Mouse (Mus musculus): ENCODE measurements around the gene Fads1. TPM values are rescaled to one million over a fixed set of nuclear protein-coding genes. Genes with fewer than 3 reads are reported as not detected.
"Not testable (repeated sequence)": the region's sequence is repeated elsewhere in the genome, so short reads cannot be mapped to it uniquely, and the experiment has no call there.

Gene Fads1
- polyA plus RNA-seq, 1 experiment from 2014 or later, result 114 TPM

GRCm38 (mm10) chr19:10157725-10158124 lies 25.0 kb upstream of the Fads1 start:
- no peaks in the 10 kb centered on the region for H3K4me1 ChIP-seq (ENCODE audit: control insufficient read depth, insufficient read depth, low read length)
- no peaks in the 10 kb centered on the region for H3K9me3 ChIP-seq (ENCODE audit: control insufficient read depth, low read depth, low read length)
- H3K36me3 ChIP-seq (ENCODE audit: control insufficient read depth, insufficient read depth, low read length), result no peaks in the 10 kb centered on the region
- H3K4me2 ChIP-seq (replicated peaks; ENCODE audit: low read depth, low read length), result no peak overlapping the region
- no peaks in the 10 kb centered on the region for H3K27me3 ChIP-seq (ENCODE audit: control insufficient read depth, insufficient read depth, low read length)
- no peak overlapping the region for H3K9ac ChIP-seq (replicated peaks; ENCODE audit: low read depth, low read length)
- WGBS, result 48% methylated on average over 2 of the region's 2 CpGs
- H3K4me3 ChIP-seq (ENCODE audit: low read depth, low read length), result no peak overlapping the region
- no peak for ATAC-seq (ENCODE audit: insufficient number of reproducible peaks, insufficient read depth, low FRiP score, low read depth)
- H3K27ac ChIP-seq (ENCODE audit: low read length), result no peak overlapping the region

- H3K9me3 ChIP-seq (ENCODE audit: control insufficient read depth, low read depth, low read length), result no peaks in the 10 kb centered on the region
- 87% methylated on average over 3 of the region's 3 CpGs for WGBS
- no peaks in the 10 kb centered on the region for H3K4me1 ChIP-seq (ENCODE audit: control insufficient read depth, insufficient read depth, low read length)
- no peak overlapping the region for H3K4me3 ChIP-seq (ENCODE audit: low read depth, low read length)
- H3K27ac ChIP-seq (ENCODE audit: low read length), result no peak overlapping the region
- H3K36me3 ChIP-seq (ENCODE audit: control insufficient read depth, insufficient read depth, low read length), result no peaks in the 10 kb centered on the region
- ATAC-seq (ENCODE audit: insufficient number of reproducible peaks, insufficient read depth, low FRiP score, low read depth), result no peak
- H3K27me3 ChIP-seq (ENCODE audit: control insufficient read depth, insufficient read depth, low read length), result no peaks in the 10 kb centered on the region
- no peak overlapping the region for H3K9ac ChIP-seq (replicated peaks; ENCODE audit: low read depth, low read length)
- H3K4me2 ChIP-seq (replicated peaks; ENCODE audit: low read depth, low read length), result no peak overlapping the region
These were observed 18.8 kb upstream of the Fads1 start for GRCm38 (mm10) chr19:10163896-10164295.

- H3K4me2 ChIP-seq (replicated peaks; ENCODE audit: low read depth, low read length); H3K9ac ChIP-seq (replicated peaks; ENCODE audit: low read depth, low read length); ATAC-seq (ENCODE audit: insufficient number of reproducible peaks, insufficient read depth, low FRiP score, low read depth); H3K27me3 ChIP-seq (ENCODE audit: control insufficient read depth, insufficient read depth, low read length); H3K36me3 ChIP-seq (ENCODE audit: control insufficient read depth, insufficient read depth, low read length); H3K27ac ChIP-seq (ENCODE audit: low read length); H3K9me3 ChIP-seq (ENCODE audit: control insufficient read depth, low read depth, low read length); H3K4me1 ChIP-seq (ENCODE audit: control insufficient read depth, insufficient read depth, low read length); H3K4me3 ChIP-seq (ENCODE audit: low read depth, low read length): not testable (repeated sequence)
- 81% methylated on average over 4 of the region's 4 CpGs for WGBS
These were observed 16.8 kb upstream of the Fads1 start for GRCm38 (mm10) chr19:10165928-10166327.

GRCm38 (mm10) chr19:10167112-10167511 lies 15.6 kb upstream of the Fads1 start:
- 78% methylated on average over 4 of the region's 4 CpGs for WGBS
- Histone ChIP-seq H3K9ac (replicated peaks; ENCODE audit: low read depth, low read length) (no peak overlapping the region), H3K9me3 (ENCODE audit: control insufficient read depth, low read depth, low read length) (no peaks in the 10 kb centered on the region), H3K4me2 (replicated peaks; ENCODE audit: low read depth, low read length) (no peak overlapping the region), H3K27ac (ENCODE audit: low read length) (no peak overlapping the region), H3K4me1 (ENCODE audit: control insufficient read depth, insufficient read depth, low read length) (no peaks in the 10 kb centered on the region), H3K36me3 (ENCODE audit: control insufficient read depth, insufficient read depth, low read length) (no peaks in the 10 kb centered on the region), H3K4me3 (ENCODE audit: low read depth, low read length) (no peak overlapping the region), H3K27me3 (ENCODE audit: control insufficient read depth, insufficient read depth, low read length) (no peaks in the 10 kb centered on the region)
- no peak for ATAC-seq (ENCODE audit: insufficient number of reproducible peaks, insufficient read depth, low FRiP score, low read depth)

- WGBS, result 80% methylated on average over 1 of the region's 1 CpGs
- H3K27ac ChIP-seq (ENCODE audit: low read length), result no peak overlapping the region
- H3K27me3 ChIP-seq (ENCODE audit: control insufficient read depth, insufficient read depth, low read length), result no peaks in the 10 kb centered on the region
- H3K4me3 ChIP-seq (ENCODE audit: low read depth, low read length), result no peak overlapping the region
- no peak overlapping the region for H3K4me2 ChIP-seq (replicated peaks; ENCODE audit: low read depth, low read length)
- ATAC-seq (ENCODE audit: insufficient number of reproducible peaks, insufficient read depth, low FRiP score, low read depth), result no peak
- H3K4me1 ChIP-seq (ENCODE audit: control insufficient read depth, insufficient read depth, low read length), result no peaks in the 10 kb centered on the region
- H3K9ac ChIP-seq (replicated peaks; ENCODE audit: low read depth, low read length), result no peak overlapping the region
- H3K36me3 ChIP-seq (ENCODE audit: control insufficient read depth, insufficient read depth, low read length), result no peaks in the 10 kb centered on the region
- no peaks in the 10 kb centered on the region for H3K9me3 ChIP-seq (ENCODE audit: control insufficient read depth, low read depth, low read length)
These were observed 14.7 kb upstream of the Fads1 start for GRCm38 (mm10) chr19:10167951-10168350.

GRCm38 (mm10) chr19:10168441-10168840 lies 14.2 kb upstream of the Fads1 start:
- Histone ChIP-seq H3K4me2 (replicated peaks; ENCODE audit: low read depth, low read length) (no peak overlapping the region), H3K4me1 (ENCODE audit: control insufficient read depth, insufficient read depth, low read length) (no peaks in the 10 kb centered on the region), H3K36me3 (ENCODE audit: control insufficient read depth, insufficient read depth, low read length) (no peaks in the 10 kb centered on the region), H3K27ac (ENCODE audit: low read length) (no peak overlapping the region), H3K9ac (replicated peaks; ENCODE audit: low read depth, low read length) (no peak overlapping the region), H3K9me3 (ENCODE audit: control insufficient read depth, low read depth, low read length) (no peaks in the 10 kb centered on the region), H3K27me3 (ENCODE audit: control insufficient read depth, insufficient read depth, low read length) (no peaks in the 10 kb centered on the region), H3K4me3 (ENCODE audit: low read depth, low read length) (no peak overlapping the region)
- no peak for ATAC-seq (ENCODE audit: insufficient number of reproducible peaks, insufficient read depth, low FRiP score, low read depth)
- WGBS, result 75% methylated on average over 3 of the region's 3 CpGs

GRCm38 (mm10) chr19:10169179-10169578 lies 13.5 kb upstream of the Fads1 start:
- no peak for ATAC-seq (ENCODE audit: insufficient number of reproducible peaks, insufficient read depth, low FRiP score, low read depth)

GRCm38 (mm10) chr19:10169692-10170330 lies 12.9 kb upstream of the Fads1 start:
- ATAC-seq (ENCODE audit: insufficient number of reproducible peaks, insufficient read depth, low FRiP score, low read depth); H3K9ac ChIP-seq (replicated peaks; ENCODE audit: low read depth, low read length); H3K4me3 ChIP-seq (ENCODE audit: low read depth, low read length); H3K9me3 ChIP-seq (ENCODE audit: control insufficient read depth, low read depth, low read length); H3K4me2 ChIP-seq (replicated peaks; ENCODE audit: low read depth, low read length); H3K27me3 ChIP-seq (ENCODE audit: control insufficient read depth, insufficient read depth, low read length); H3K4me1 ChIP-seq (ENCODE audit: control insufficient read depth, insufficient read depth, low read length); H3K27ac ChIP-seq (ENCODE audit: low read length); H3K36me3 ChIP-seq (ENCODE audit: control insufficient read depth, insufficient read depth, low read length): not testable (repeated sequence)
- WGBS, result 93% methylated on average over 3 of the region's 3 CpGs

More at GRCm38 (mm10) chr19:10169179-10169578, 13.5 kb upstream of the Fads1 start:
- Histone ChIP-seq H3K9ac (replicated peaks; ENCODE audit: low read depth, low read length) (no peak overlapping the region), H3K27me3 (ENCODE audit: control insufficient read depth, insufficient read depth, low read length) (no peaks in the 10 kb centered on the region), H3K27ac (ENCODE audit: low read length) (no peak overlapping the region), H3K4me3 (ENCODE audit: low read depth, low read length) (no peak overlapping the region), H3K4me2 (replicated peaks; ENCODE audit: low read depth, low read length) (no peak overlapping the region), H3K36me3 (ENCODE audit: control insufficient read depth, insufficient read depth, low read length) (no peaks in the 10 kb centered on the region), H3K4me1 (ENCODE audit: control insufficient read depth, insufficient read depth, low read length) (no peaks in the 10 kb centered on the region), H3K9me3 (ENCODE audit: control insufficient read depth, low read depth, low read length) (no peaks in the 10 kb centered on the region)

GRCm38 (mm10) chr19:10170466-10170865 lies 12.2 kb upstream of the Fads1 start:
- H3K4me1 ChIP-seq (ENCODE audit: control insufficient read depth, insufficient read depth, low read length), result no peaks in the 10 kb centered on the region
- no peak overlapping the region for H3K4me3 ChIP-seq (ENCODE audit: low read depth, low read length)
- no peak overlapping the region for H3K27ac ChIP-seq (ENCODE audit: low read length)
- no peak overlapping the region for H3K4me2 ChIP-seq (replicated peaks; ENCODE audit: low read depth, low read length)
- H3K36me3 ChIP-seq (ENCODE audit: control insufficient read depth, insufficient read depth, low read length), result no peaks in the 10 kb centered on the region
- H3K27me3 ChIP-seq (ENCODE audit: control insufficient read depth, insufficient read depth, low read length), result no peaks in the 10 kb centered on the region
- no peak for ATAC-seq (ENCODE audit: insufficient number of reproducible peaks, insufficient read depth, low FRiP score, low read depth)
- H3K9ac ChIP-seq (replicated peaks; ENCODE audit: low read depth, low read length), result no peak overlapping the region
- H3K9me3 ChIP-seq (ENCODE audit: control insufficient read depth, low read depth, low read length), result no peaks in the 10 kb centered on the region
- 41% methylated on average over 1 of the region's 1 CpGs for WGBS

All from stomach, embryonic 14.5 days (tissue).